8 mouse cellular contexts compared by ENCODE assay signal in the genomic region with DNA sequence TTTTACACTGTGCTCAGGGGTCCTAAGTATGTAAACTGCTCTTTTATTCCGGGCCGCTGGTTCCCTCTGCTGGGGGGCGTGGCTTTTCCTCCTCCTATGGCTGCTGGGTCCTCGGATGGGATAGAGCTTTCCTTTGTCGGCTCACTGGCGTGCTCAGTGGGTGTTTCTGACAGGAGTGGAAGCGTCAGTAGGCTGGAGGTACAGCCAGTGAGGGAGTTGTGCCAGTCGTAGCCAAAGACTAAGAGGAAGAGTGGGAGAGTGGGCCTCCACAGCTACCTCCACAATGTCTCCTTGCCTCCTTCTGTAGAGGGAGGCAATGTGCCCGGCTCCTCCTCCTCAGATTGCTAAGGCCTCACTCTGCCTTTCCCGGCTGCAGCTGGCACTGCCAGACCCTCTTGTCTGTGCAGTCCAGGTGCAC. TPM values are rescaled to one million over a fixed set of nuclear protein-coding genes. Genes with fewer than 3 reads are reported as not detected.
A peak's percentile ranks its signal among the peaks of the same experiment; 100 is the strongest.
DNase-seq lines count a peak whose midpoint lies in the region; ATAC-seq and TF ChIP-seq lines count a peak whose summit lies in the region.

No protein-coding gene starts in this region.

- no peaks in the 10 kb centered on the region for H3K36me3 ChIP-seq in heart, postnatal 0 days (replicated peaks; ENCODE audit: control insufficient read depth, insufficient read depth, low read length)
- H3K36me3 ChIP-seq in hindbrain, embryonic 15.5 days: no peaks in the 10 kb centered on the region
- no peaks in the 10 kb centered on the region for H3K36me3 ChIP-seq in midbrain, embryonic 14.5 days (ENCODE audit: control insufficient read depth, insufficient read depth, low read length)

- no peak for ATAC-seq in heart, postnatal 0 days (ENCODE audit: insufficient read depth, low read depth)
- ATAC-seq in hindbrain, embryonic 15.5 days (ENCODE audit: low FRiP score, low read depth): peak; percentile 64; the same call in 1 of the 2 replicates
- ATAC-seq in midbrain, embryonic 14.5 days (ENCODE audit: low FRiP score, low TSS enrichment): peak; percentile 53; the same call in 1 of the 2 replicates
- no peak for ATAC-seq in CD4-positive, CD25-positive, alpha-beta regulatory T cell, adult 4 months
- no peak for ATAC-seq in megakaryocyte-erythroid progenitor cell, adult 5-6 weeks (replicated peaks; ENCODE audit: low FRiP score, low TSS enrichment, poor library complexity, severe bottlenecking)

- peak overlapping the region; percentile 28 for H3K4me2 ChIP-seq in heart, postnatal 0 days (ENCODE audit: low read depth, low read length)
- peak overlapping the region; percentile 47 for H3K4me2 ChIP-seq in hindbrain, embryonic 15.5 days
- H3K4me2 ChIP-seq in midbrain, embryonic 14.5 days (ENCODE audit: low read length): peak overlapping the region; percentile 53

- H3K9me3 ChIP-seq in heart, postnatal 0 days (replicated peaks; ENCODE audit: control insufficient read depth, low read length): no peaks in the 10 kb centered on the region
- H3K9me3 ChIP-seq in hindbrain, embryonic 15.5 days: no peaks in the 10 kb centered on the region
- H3K9me3 ChIP-seq in midbrain, embryonic 14.5 days (ENCODE audit: control insufficient read depth, low read length): no peaks in the 10 kb centered on the region

- no peaks in the 10 kb centered on the region for H3K4me1 ChIP-seq in heart, postnatal 0 days (ENCODE audit: control insufficient read depth, insufficient read depth)
- H3K4me1 ChIP-seq in hindbrain, embryonic 15.5 days (replicated peaks): peaks cover 10% of the 10 kb centered on the region
- H3K4me1 ChIP-seq in midbrain, embryonic 14.5 days (ENCODE audit: control insufficient read depth, insufficient read depth, low read length): peaks cover 8% of the 10 kb centered on the region; the same call in 1 of the 2 replicates

- no peak for TF ChIP-seq CTCF in heart, postnatal 0 days (IDR thresholded peaks at IDR 0.05; ENCODE audit: low read depth)
- TF ChIP-seq CTCF in brain, embryonic 14.5 days (IDR thresholded peaks at IDR 0.05; ENCODE audit: borderline replicate concordance, extremely low read depth, insufficient read depth, insufficient read length): no peak

- DNase-seq in heart, postnatal 0 days (ENCODE audit: low spot score): no peak
- DNase-seq in heart, adult 9 months (ENCODE audit: low spot score in 2 of 2): no peak
- peak; percentile 78 for DNase-seq in brain, embryonic 14.5 days (ENCODE audit: low read depth)
- DNase-seq in midbrain, embryonic 14.5 days: peak; percentile 64
- DNase-seq in adipocyte (ENCODE audit: low spot score): no peak

- no peak for TF ChIP-seq POLR2A in brain, embryonic 14.5 days (IDR thresholded peaks at IDR 0.05; ENCODE audit: borderline replicate concordance, extremely low read depth, insufficient read depth, insufficient read length, poor library complexity, severe bottlenecking)

- H3K4me3 ChIP-seq in heart, postnatal 0 days (ENCODE audit: low read depth, low read length): 0 out of 2 replicates have a peak overlapping the region, but pooled peaks have one; percentile 4
- peak overlapping the region; percentile 7; the same call in 1 of the 2 replicates for H3K4me3 ChIP-seq in hindbrain, embryonic 15.5 days
- H3K4me3 ChIP-seq in midbrain, embryonic 14.5 days (replicated peaks; ENCODE audit: low read depth, low read length): peak overlapping the region; percentile 25

- TF ChIP-seq EP300 in heart, postnatal 0 days (IDR thresholded peaks at IDR 0.05; ENCODE audit: low read depth): no peak

- H3K27me3 ChIP-seq in heart, postnatal 0 days (ENCODE audit: control insufficient read depth, insufficient read depth, low read length): no peaks in the 10 kb centered on the region
- no peaks in the 10 kb centered on the region for H3K27me3 ChIP-seq in hindbrain, embryonic 15.5 days
- H3K27me3 ChIP-seq in midbrain, embryonic 14.5 days (ENCODE audit: control insufficient read depth, insufficient read depth, low read length): no peaks in the 10 kb centered on the region

- no peak overlapping the region for H3K9ac ChIP-seq in heart, postnatal 0 days (replicated peaks; ENCODE audit: low read depth, low read length)
- no peak overlapping the region for H3K9ac ChIP-seq in hindbrain, embryonic 15.5 days
- peak overlapping the region; percentile 46 for H3K9ac ChIP-seq in midbrain, embryonic 14.5 days (replicated peaks; ENCODE audit: low read length)

- WGBS in heart, postnatal 0 days: 4% methylated on average over 10 of the region's 10 CpGs
- WGBS in hindbrain, embryonic 15.5 days: 3% methylated on average over 10 of the region's 10 CpGs
- WGBS in midbrain, embryonic 14.5 days: under 1% methylated on average over 9 of the region's 10 CpGs

- no peak overlapping the region for H3K27ac ChIP-seq in heart, postnatal 0 days (ENCODE audit: low read depth)
- H3K27ac ChIP-seq in hindbrain, embryonic 15.5 days (replicated peaks): no peak overlapping the region
- 0 out of 2 replicates have a peak overlapping the region, but pooled peaks have one; percentile 32 for H3K27ac ChIP-seq in midbrain, embryonic 14.5 days (replicated peaks; ENCODE audit: low read depth, low read length)

RNA-seq across cellular contexts. Expression of gene Fam81a, which starts 30.5 kb away (rescaled TPM):
- total RNA-seq in heart, postnatal 0 days (2014; rRNA removed; ENCODE audit: low replicate concordance): 24.8 and 28.2 TPM in 2 replicates
- polyA plus RNA-seq in heart, postnatal 0 days (2015; fragmentation: Nextera tagmentation; extraction: Ambion mirVana): 19.8 and 22.3 TPM in 2 replicates
- polyA plus RNA-seq in brain, embryonic 14.5 days (2012; rRNA removed): 3.1 and 5.0 TPM in 2 replicates
- 11.5 and 13.3 TPM in 2 replicates for polyA plus RNA-seq in hindbrain, embryonic 15.5 days (2015; fragmentation: Nextera tagmentation; extraction: Ambion mirVana)
- polyA plus RNA-seq in midbrain, embryonic 14.5 days (2014; fragmentation: Nextera tagmentation; extraction: Ambion mirVana): 5.6 and 5.9 TPM in 2 replicates
- polyA plus RNA-seq in CD4-positive, CD25-positive, alpha-beta regulatory T cell, adult 4 months (2017; shearing (Covaris generic)): 1 to 10 TPM; 1.3 to 1.5 TPM
- total RNA-seq in megakaryocyte-erythroid progenitor cell, adult 5-6 weeks (2014; fragmentation: Nextera tagmentation): not detected in 2 replicates
- not detected in 2 replicates for total RNA-seq in megakaryocyte-erythroid progenitor cell, adult 5-6 weeks (2017)

Comparison
In these comparisons a context has a peak if more than half of its experiments do, and no peak if none do; other contexts are left out.
1. ATAC-seq: peak in hindbrain, embryonic 15.5 days (single experiment) and midbrain, embryonic 14.5 days (single experiment); none in heart, postnatal 0 days (single experiment), CD4-positive, CD25-positive, alpha-beta regulatory T cell, adult 4 months (single experiment) and megakaryocyte-erythroid progenitor cell, adult 5-6 weeks (single experiment).
2. DNase-seq: peak in brain, embryonic 14.5 days (single experiment) and midbrain, embryonic 14.5 days (single experiment); none in heart, postnatal 0 days (single experiment), heart, adult 9 months (0 of 2) and adipocyte (single experiment).
3. Peak in every context shown above with its lines, with median percentiles within 50 percentile points of each other: H3K4me2 ChIP-seq and H3K4me3 ChIP-seq.